Mouse (Mus musculus) ES-Bruce4 (cell line): ENCODE measurements around the gene Acot12.

ENCODE experiments used
- CTCF ChIP-seq: IDR thresholded peaks from one replicate; pipeline ENCODE4 v1.8.1; 2011; ENCODE audit warnings: low read depth, low read length
- POLR2A ChIP-seq: IDR thresholded peaks from one replicate; pipeline ENCODE4 v1.8.1; 2011; ENCODE audit warnings: low read length; ENCODE audit not compliant: insufficient read depth

DNA sequence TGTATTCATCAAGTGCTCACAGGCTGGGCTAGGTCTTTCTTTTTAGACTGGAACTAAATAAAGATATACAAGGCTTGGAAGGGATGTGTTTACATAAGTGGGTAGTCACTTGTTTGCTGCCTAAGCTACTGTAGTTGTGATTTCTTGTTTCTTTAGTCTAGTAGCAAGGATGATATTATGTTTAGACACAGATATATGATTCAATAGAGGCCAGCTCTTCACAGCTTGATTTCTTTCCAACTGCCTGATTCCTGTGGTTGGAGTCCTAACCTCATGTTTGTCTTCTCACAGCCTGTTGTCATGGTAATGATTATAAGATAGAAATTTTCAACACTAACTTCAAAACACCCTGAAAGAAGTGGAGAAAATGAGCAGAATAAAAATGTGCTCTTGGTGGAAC, 38.6 kb downstream of the Acot12 start:
- TF ChIP-seq CTCF: no peak
- no peak for TF ChIP-seq POLR2A
